Mouse (Mus musculus): ENCODE results near the gene Sorcs3. TPM values are rescaled to one million over a fixed set of nuclear protein-coding genes. Genes with fewer than 3 reads are reported as not detected.

The Sorcs3 gene
- polyA plus RNA-seq, 1 experiment from 2014 or later, result 4.9 TPM

GRCm38 (mm10) chr19:48298384-48298783 lies 92.6 kb downstream of the Sorcs3 start:
- H3K27ac ChIP-seq, result no peak overlapping the region
- H3K9me3 ChIP-seq, result no peaks in the 10 kb centered on the region
- H3K36me3 ChIP-seq, result no peaks in the 10 kb centered on the region
- H3K9ac ChIP-seq, result no peak overlapping the region
- ATAC-seq (ENCODE audit: low FRiP score, low read depth), result no peak
- H3K4me3 ChIP-seq, result no peak overlapping the region
- no peak overlapping the region for H3K4me2 ChIP-seq (replicated peaks)
- H3K27me3 ChIP-seq, result no peaks in the 10 kb centered on the region
- 74% methylated on average over 2 of the region's 2 CpGs for WGBS
- H3K4me1 ChIP-seq, result peaks cover 17% of the 10 kb centered on the region; the same call in 1 of the 2 replicates

DNA sequence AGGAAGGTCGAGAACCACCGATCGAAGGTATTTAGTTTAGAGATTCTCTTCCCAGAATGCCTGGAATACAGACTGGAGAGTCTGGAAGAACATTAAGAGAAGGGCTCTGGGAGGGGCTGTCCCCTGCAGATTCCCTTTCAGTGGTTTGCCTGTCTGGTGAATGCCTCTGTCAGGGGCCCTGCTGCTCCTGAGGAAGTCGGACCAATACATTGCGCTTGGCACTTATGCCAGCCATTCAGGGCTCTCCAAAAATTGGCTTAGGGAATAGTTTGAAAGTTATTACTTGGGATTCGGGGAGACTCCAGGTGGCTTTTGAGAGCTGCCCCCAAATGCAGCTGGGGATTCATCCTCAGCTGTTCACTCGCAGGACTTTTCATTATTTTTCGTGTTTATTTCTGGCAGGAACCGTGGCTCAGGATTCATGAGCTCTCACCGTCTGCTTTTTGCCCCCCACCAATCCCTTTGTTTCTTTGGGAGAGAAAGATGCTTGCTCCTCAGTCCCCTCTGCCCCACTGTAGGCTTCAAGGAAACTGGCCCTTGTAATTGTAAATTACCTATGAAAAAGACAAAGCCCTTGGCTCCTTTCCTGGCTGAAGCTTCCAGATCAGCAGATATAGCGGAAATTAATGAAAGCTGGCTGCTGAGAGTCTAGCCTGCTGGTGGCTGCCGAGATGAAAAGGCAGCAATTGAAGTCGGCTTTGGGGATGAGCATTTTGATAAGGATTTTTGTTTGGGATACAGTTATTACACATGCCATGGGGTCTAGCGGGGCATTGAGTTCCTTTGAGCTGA lies 94.8 kb downstream of the Sorcs3 start:
- no peaks in the 10 kb centered on the region for H3K9me3 ChIP-seq
- H3K27ac ChIP-seq, result no peak overlapping the region
- 0 out of 2 replicates have a peak, but pooled peaks cover 8% of the 10 kb centered on the region for H3K4me1 ChIP-seq
- no peak for ATAC-seq (ENCODE audit: low FRiP score, low read depth)
- H3K4me2 ChIP-seq (replicated peaks), result no peak overlapping the region
- H3K9ac ChIP-seq, result no peak overlapping the region
- WGBS, result 53% methylated on average over 14 of the region's 14 CpGs
- no peak overlapping the region for H3K4me3 ChIP-seq
- H3K27me3 ChIP-seq, result no peaks in the 10 kb centered on the region
- H3K36me3 ChIP-seq, result no peaks in the 10 kb centered on the region

DNA sequence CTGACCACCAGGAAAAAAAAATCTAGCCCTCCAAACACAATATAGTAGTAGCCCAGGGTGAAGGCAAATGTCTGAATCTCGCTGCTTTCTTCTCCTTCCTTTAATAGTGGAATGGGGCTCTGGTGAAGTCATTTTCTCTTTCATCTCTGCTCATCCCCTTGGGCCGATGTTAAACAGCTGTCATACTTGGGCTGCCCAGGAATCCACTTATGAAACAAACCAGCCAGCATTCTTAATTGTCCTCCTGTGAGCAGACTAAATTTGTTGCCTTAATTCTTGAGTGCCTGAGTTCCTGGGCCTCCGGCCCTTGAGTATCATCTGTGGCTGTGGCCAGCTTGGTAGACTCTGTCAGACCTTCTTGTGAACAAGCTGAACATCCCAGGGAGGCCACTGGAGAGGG lies 95.5 kb downstream of the Sorcs3 start:
- H3K27me3 ChIP-seq, result no peaks in the 10 kb centered on the region
- WGBS, result 43% methylated on average over 3 of the region's 3 CpGs
- H3K4me2 ChIP-seq (replicated peaks), result no peak overlapping the region
- no peak overlapping the region for H3K27ac ChIP-seq
- no peaks in the 10 kb centered on the region for H3K36me3 ChIP-seq
- no peak overlapping the region for H3K9ac ChIP-seq
- H3K9me3 ChIP-seq, result no peaks in the 10 kb centered on the region
- no peak overlapping the region for H3K4me3 ChIP-seq
- H3K4me1 ChIP-seq, result 0 out of 2 replicates have a peak, but pooled peaks cover 8% of the 10 kb centered on the region
- ATAC-seq (ENCODE audit: low FRiP score, low read depth), result no peak

GRCm38 (mm10) chr19:48308341-48308740 lies 102.5 kb downstream of the Sorcs3 start:
- Histone ChIP-seq H3K27ac (no peak overlapping the region), H3K36me3 (no peaks in the 10 kb centered on the region), H3K4me3 (no peak overlapping the region), H3K9me3 (no peaks in the 10 kb centered on the region), H3K27me3 (0 out of 2 replicates have a peak, but pooled peaks cover 3% of the 10 kb centered on the region), H3K4me2 (replicated peaks) (no peak overlapping the region), H3K4me1 (no peaks in the 10 kb centered on the region; the same call in 1 of the 2 replicates), H3K9ac (no peak overlapping the region)
- no peak for ATAC-seq (ENCODE audit: low FRiP score, low read depth)
- WGBS, result 81% methylated on average over 8 of the region's 8 CpGs

GRCm38 (mm10) chr19:48309531-48310337 lies 103.9 kb downstream of the Sorcs3 start:
- 0 out of 2 replicates have a peak, but pooled peaks cover 3% of the 10 kb centered on the region for H3K27me3 ChIP-seq
- H3K36me3 ChIP-seq, result no peaks in the 10 kb centered on the region
- no peak overlapping the region for H3K4me3 ChIP-seq
- H3K4me1 ChIP-seq, result no peaks in the 10 kb centered on the region; the same call in 1 of the 2 replicates
- no peak overlapping the region for H3K4me2 ChIP-seq (replicated peaks)
- H3K9me3 ChIP-seq, result no peaks in the 10 kb centered on the region
- peak; percentile 67 for ATAC-seq (ENCODE audit: low FRiP score, low read depth)
- no peak overlapping the region for H3K27ac ChIP-seq
- H3K9ac ChIP-seq, result no peak overlapping the region
- 58% methylated on average over 15 of the region's 15 CpGs for WGBS

DNA sequence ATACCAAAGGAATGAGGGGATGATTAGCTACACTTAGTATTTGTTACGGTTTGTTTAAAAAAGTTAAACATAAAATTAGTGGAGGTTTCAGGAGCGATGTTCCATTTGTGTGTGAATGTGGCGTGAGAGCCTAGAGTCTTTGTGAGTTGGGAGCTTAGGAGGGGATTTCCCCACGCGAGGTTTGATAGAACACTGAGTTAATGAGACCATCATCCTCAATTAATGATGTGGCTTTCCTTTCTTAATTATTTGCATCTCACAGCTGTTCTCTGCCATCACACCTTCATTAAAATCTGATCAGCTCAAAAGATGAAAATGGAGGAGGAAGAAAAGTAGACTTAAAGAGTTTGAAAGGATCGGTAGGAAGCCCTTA lies 104.5 kb downstream of the Sorcs3 start:
- Histone ChIP-seq H3K4me3 (no peak overlapping the region), H3K9me3 (no peaks in the 10 kb centered on the region), H3K9ac (no peak overlapping the region), H3K4me1 (no peaks in the 10 kb centered on the region; the same call in 1 of the 2 replicates), H3K36me3 (no peaks in the 10 kb centered on the region), H3K27ac (no peak overlapping the region), H3K4me2 (replicated peaks) (no peak overlapping the region), H3K27me3 (0 out of 2 replicates have a peak, but pooled peaks cover 3% of the 10 kb centered on the region)
- no peak for ATAC-seq (ENCODE audit: low FRiP score, low read depth)
- WGBS, result 74% methylated on average over 6 of the region's 6 CpGs

DNA sequence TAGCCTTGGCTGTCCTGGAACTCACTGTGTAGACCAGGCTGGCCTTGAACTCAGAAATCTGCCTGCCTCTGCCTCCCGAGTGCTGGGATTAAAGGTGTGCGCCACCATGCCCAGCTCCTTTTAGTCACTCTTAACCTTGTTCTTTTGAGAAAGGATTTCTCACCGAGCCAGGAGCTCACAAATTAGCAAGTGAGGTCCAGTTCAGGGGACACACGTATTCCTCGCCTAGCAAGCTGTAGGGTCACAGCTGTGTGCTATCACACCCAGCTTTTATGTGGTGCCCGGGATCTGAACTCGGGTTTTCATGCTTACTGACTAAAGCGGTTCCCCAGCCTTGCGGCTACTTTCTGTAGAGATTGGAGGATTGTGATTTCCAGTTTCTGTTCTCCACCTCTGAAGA lies 108.0 kb downstream of the Sorcs3 start:
- H3K36me3 ChIP-seq, result no peaks in the 10 kb centered on the region
- H3K27me3 ChIP-seq, result peaks cover 15% of the 10 kb centered on the region
- no peak overlapping the region for H3K9ac ChIP-seq
- H3K9me3 ChIP-seq, result no peaks in the 10 kb centered on the region
- no peak for ATAC-seq (ENCODE audit: low FRiP score, low read depth)
- 92% methylated on average over 9 of the region's 9 CpGs for WGBS
- H3K4me1 ChIP-seq, result no peaks in the 10 kb centered on the region; the same call in 1 of the 2 replicates
- H3K27ac ChIP-seq, result no peak overlapping the region
- H3K4me3 ChIP-seq, result no peak overlapping the region
- no peak overlapping the region for H3K4me2 ChIP-seq (replicated peaks)

DNA sequence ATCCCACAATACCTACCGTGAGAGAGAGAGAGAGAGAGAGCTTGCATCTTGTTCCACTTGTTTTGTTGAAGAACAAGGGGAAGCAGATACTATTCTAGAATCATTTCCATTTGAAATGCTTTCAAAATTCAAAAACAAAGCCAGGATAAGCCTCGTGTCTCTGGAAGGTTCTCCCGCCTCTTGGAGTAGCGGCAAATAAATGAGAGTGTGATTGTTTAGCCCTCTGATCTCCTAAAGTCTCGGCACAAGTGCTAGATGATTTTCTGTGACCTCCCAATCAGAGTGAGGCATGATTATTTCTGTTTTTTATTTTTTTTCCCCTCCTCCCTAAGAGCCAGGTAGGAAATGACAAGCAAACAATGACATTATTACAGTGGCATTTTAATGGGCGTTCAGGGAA lies 121.3 kb downstream of the Sorcs3 start:
- Histone ChIP-seq H3K36me3 (no peaks in the 10 kb centered on the region), H3K27me3 (0 out of 2 replicates have a peak, but pooled peaks cover 3% of the 10 kb centered on the region), H3K4me3 (no peak overlapping the region), H3K9me3 (no peaks in the 10 kb centered on the region), H3K9ac (no peak overlapping the region), H3K4me2 (replicated peaks) (no peak overlapping the region), H3K27ac (no peak overlapping the region), H3K4me1 (no peaks in the 10 kb centered on the region)
- 73% methylated on average over 6 of the region's 6 CpGs for WGBS
- ATAC-seq (ENCODE audit: low FRiP score, low read depth), result no peak

DNA sequence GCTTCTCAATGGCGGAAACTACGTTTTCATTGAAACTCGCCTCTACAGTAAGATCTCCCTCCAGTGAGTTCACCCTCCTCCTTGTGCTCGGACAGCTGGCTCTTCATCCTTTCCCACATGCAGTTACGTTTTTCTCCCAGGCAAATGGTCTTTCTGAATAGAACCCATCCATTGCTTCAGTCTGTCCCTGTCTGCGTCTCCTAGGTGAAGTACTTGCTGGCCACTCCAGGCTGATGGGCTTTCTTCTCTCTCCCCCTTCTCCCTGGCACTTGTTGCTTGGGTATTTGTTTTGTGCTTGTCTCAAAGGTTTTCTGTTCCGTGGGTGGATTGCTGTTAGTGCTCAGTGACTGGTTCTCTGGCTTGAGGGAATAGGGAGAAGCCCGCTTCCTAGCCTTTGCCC lies 122.3 kb downstream of the Sorcs3 start:
- whole genome bisulfite sequencing, result 85% methylated on average over 8 of the region's 8 CpGs
- H3K4me1 ChIP-seq, result no peaks in the 10 kb centered on the region
- ATAC-seq (ENCODE audit: low FRiP score, low read depth), result no peak
- H3K27me3 ChIP-seq, result 0 out of 2 replicates have a peak, but pooled peaks cover 2% of the 10 kb centered on the region
- H3K36me3 ChIP-seq, result no peaks in the 10 kb centered on the region
- H3K9me3 ChIP-seq, result no peaks in the 10 kb centered on the region
- H3K4me2 ChIP-seq (replicated peaks), result no peak overlapping the region
- no peak overlapping the region for H3K4me3 ChIP-seq
- no peak overlapping the region for H3K27ac ChIP-seq
- no peak overlapping the region for H3K9ac ChIP-seq

DNA sequence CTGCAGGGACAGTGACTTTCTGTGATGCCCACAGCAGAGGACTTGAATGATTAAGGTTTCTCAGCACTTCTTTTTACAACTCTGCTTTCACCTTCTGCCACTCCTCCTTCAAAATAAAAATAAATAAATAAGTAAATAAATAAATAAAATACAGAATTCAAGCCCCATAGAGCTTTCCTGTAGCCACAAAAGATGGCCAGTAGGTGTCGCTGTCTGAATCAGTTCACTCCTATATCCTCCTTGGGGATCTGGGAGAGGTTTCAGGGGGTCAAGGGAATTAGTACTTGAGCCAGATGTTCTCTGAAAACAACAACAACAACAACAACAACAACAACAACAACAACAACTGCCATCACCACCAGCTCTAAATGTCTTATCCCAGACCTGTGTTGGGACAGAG lies 125.8 kb downstream of the Sorcs3 start:
- Histone ChIP-seq H3K27ac (no peak overlapping the region), H3K4me3 (no peak overlapping the region), H3K27me3 (no peaks in the 10 kb centered on the region), H3K36me3 (no peaks in the 10 kb centered on the region), H3K9me3 (no peaks in the 10 kb centered on the region), H3K9ac (no peak overlapping the region), H3K4me1 (no peaks in the 10 kb centered on the region), H3K4me2 (replicated peaks) (no peak overlapping the region)
- no peak for ATAC-seq (ENCODE audit: low FRiP score, low read depth)
- WGBS, result 15% methylated on average over 1 of the region's 1 CpGs

DNA sequence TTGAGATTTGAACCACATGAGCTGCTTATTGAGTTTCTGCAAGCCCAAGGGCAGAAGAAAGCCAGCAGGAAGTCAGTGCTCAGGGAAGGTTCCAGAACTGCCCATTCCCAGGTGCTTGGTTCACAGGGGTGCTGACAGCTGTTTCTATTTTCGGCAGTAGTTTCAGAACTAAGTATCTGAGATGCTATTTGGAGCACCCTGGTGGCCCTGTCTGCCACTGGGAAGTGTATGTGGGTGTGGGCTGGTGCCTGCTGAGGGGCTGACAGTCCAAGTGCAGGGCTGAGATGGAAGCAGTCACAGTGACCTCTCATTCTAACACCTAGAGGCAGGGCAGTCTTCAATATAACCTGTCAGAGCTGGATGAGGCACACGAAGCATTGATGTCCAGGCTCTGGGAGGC lies 127.3 kb downstream of the Sorcs3 start:
- H3K9me3 ChIP-seq, result no peaks in the 10 kb centered on the region
- 45% methylated on average over 2 of the region's 2 CpGs for WGBS
- no peaks in the 10 kb centered on the region for H3K4me1 ChIP-seq
- no peak overlapping the region for H3K4me3 ChIP-seq
- H3K27ac ChIP-seq, result no peak overlapping the region
- no peaks in the 10 kb centered on the region for H3K36me3 ChIP-seq
- H3K9ac ChIP-seq, result no peak overlapping the region
- H3K27me3 ChIP-seq, result no peaks in the 10 kb centered on the region
- H3K4me2 ChIP-seq (replicated peaks), result no peak overlapping the region
- no peak for ATAC-seq (ENCODE audit: low FRiP score, low read depth)

DNA sequence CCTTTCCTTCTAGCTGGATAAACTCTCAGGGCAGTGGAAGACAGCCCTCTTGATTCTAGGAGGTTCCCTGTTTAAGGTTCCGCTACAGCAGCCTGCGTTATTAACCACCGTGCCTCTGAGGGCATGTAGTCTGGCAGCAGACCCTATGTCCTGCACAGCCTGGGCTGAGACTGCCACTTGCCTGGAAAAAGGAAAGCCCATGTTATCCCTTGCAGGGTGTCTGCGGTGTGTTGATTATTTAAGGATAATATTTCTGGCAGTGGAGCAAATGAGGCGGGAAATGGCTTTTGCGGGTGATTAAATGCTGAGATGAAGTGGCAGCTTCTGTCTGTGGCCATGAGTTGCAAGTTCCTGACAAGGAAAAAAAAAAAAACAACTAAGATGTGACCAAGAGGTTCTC lies 131.6 kb downstream of the Sorcs3 start:
- no peak for ATAC-seq (ENCODE audit: low FRiP score, low read depth)
- WGBS, result 70% methylated on average over 6 of the region's 6 CpGs
- Histone ChIP-seq H3K9ac (no peak overlapping the region), H3K4me1 (no peaks in the 10 kb centered on the region), H3K4me3 (no peak overlapping the region), H3K27me3 (no peaks in the 10 kb centered on the region), H3K4me2 (replicated peaks) (no peak overlapping the region), H3K36me3 (no peaks in the 10 kb centered on the region), H3K27ac (no peak overlapping the region), H3K9me3 (no peaks in the 10 kb centered on the region)
